Mouse (Mus musculus): Measurements from ENCODE around the gene Erlin1. TPM values are rescaled to one million over a fixed set of nuclear protein-coding genes. Genes with fewer than 3 reads are reported as not detected.

The Erlin1 gene
- polyA plus RNA-seq, 1 experiment, result 14.8 TPM

- H3K79me3 ChIP-seq (ENCODE audit: low read depth), result no peaks in the 10 kb centered on the region
- TF ChIP-seq MYOG (IDR thresholded peaks at IDR 0.05; ENCODE audit: control insufficient read depth, extremely low read depth, insufficient read length), result no peak
- TF ChIP-seq USF1 (IDR thresholded peaks at IDR 0.05; ENCODE audit: low read depth), result peak; percentile 51
- no peak overlapping the region for H3K4me3 ChIP-seq (ENCODE audit: insufficient read depth, poor library complexity, severe bottlenecking)
- no peaks in the 10 kb centered on the region for H3K27me3 ChIP-seq (ENCODE audit: control insufficient read depth, insufficient read depth, insufficient read length)
- H3K79me2 ChIP-seq (ENCODE audit: control insufficient read depth, insufficient read depth), result no peaks in the 10 kb centered on the region
- H3K36me3 ChIP-seq (ENCODE audit: control insufficient read depth, insufficient read depth), result peaks cover 30% of the 10 kb centered on the region
- no peak overlapping the region for H3ac ChIP-seq (ENCODE audit: control insufficient read depth, insufficient read length, low read depth)
These were observed 36.2 kb downstream of the Erlin1 start for GRCm38 (mm10) chr19:44033396-44033795.

GRCm38 (mm10) chr19:44032046-44032744 is 37.4 kb downstream of the Erlin1 start:
- TF ChIP-seq FOSL1 (IDR thresholded peaks at IDR 0.05; ENCODE audit: insufficient read depth, low read length, poor library complexity, severe bottlenecking) (no peak), CTCF (IDR thresholded peaks at IDR 0.05; ENCODE audit: control insufficient read depth, insufficient read depth, insufficient read length) (no peak), MYOD1 (IDR thresholded peaks at IDR 0.05; ENCODE audit: control insufficient read depth, insufficient read length, low read depth) (no peak), CEBPB (IDR thresholded peaks at IDR 0.05; ENCODE audit: low read depth) (no peak), USF1 (IDR thresholded peaks at IDR 0.05; ENCODE audit: low read depth) (no peak), MAX (IDR thresholded peaks at IDR 0.05) (no peak), MYOG (IDR thresholded peaks at IDR 0.05; ENCODE audit: control insufficient read depth, extremely low read depth, insufficient read length) (no peak)
- no peaks in the 10 kb centered on the region for H3K79me2 ChIP-seq (ENCODE audit: control insufficient read depth, insufficient read depth)
- no peaks in the 10 kb centered on the region for H3K27me3 ChIP-seq (ENCODE audit: control insufficient read depth, insufficient read depth, insufficient read length)
- H3K4me3 ChIP-seq (ENCODE audit: insufficient read depth, poor library complexity, severe bottlenecking), result no peak overlapping the region
- H3K79me3 ChIP-seq (ENCODE audit: low read depth), result no peaks in the 10 kb centered on the region
- no peak overlapping the region for H3ac ChIP-seq (ENCODE audit: control insufficient read depth, insufficient read length, low read depth)
- H3K36me3 ChIP-seq (ENCODE audit: control insufficient read depth, insufficient read depth), result peaks cover 21% of the 10 kb centered on the region

- Histone ChIP-seq H3K4me3 (ENCODE audit: insufficient read depth, poor library complexity, severe bottlenecking) (no peak overlapping the region), H3K79me3 (ENCODE audit: low read depth) (no peaks in the 10 kb centered on the region), H3K36me3 (ENCODE audit: control insufficient read depth, insufficient read depth) (peaks cover 6% of the 10 kb centered on the region), H3ac (ENCODE audit: control insufficient read depth, insufficient read length, low read depth) (no peak overlapping the region), H3K27me3 (ENCODE audit: control insufficient read depth, insufficient read depth, insufficient read length) (no peaks in the 10 kb centered on the region), H3K79me2 (ENCODE audit: control insufficient read depth, insufficient read depth) (no peaks in the 10 kb centered on the region)
- TF ChIP-seq CEBPB (IDR thresholded peaks at IDR 0.05; ENCODE audit: low read depth), result no peak
- no peak for TF ChIP-seq USF1 (IDR thresholded peaks at IDR 0.05; ENCODE audit: low read depth)
- no peak for TF ChIP-seq CTCF (IDR thresholded peaks at IDR 0.05; ENCODE audit: control insufficient read depth, insufficient read depth, insufficient read length)
- no peak for TF ChIP-seq MAX (IDR thresholded peaks at IDR 0.05)
- TF ChIP-seq MYOD1 (IDR thresholded peaks at IDR 0.05; ENCODE audit: control insufficient read depth, insufficient read length, low read depth), result no peak
- no peak for TF ChIP-seq FOSL1 (IDR thresholded peaks at IDR 0.05; ENCODE audit: insufficient read depth, low read length, poor library complexity, severe bottlenecking)
- no peak for TF ChIP-seq MYOG (IDR thresholded peaks at IDR 0.05; ENCODE audit: control insufficient read depth, extremely low read depth, insufficient read length)
These were observed 39.6 kb downstream of the Erlin1 start for GRCm38 (mm10) chr19:44030024-44030423.

- peaks cover 6% of the 10 kb centered on the region for H3K36me3 ChIP-seq (ENCODE audit: control insufficient read depth, insufficient read depth)
- H3K79me2 ChIP-seq (ENCODE audit: control insufficient read depth, insufficient read depth), result no peaks in the 10 kb centered on the region
- H3K27me3 ChIP-seq (ENCODE audit: control insufficient read depth, insufficient read depth, insufficient read length), result no peaks in the 10 kb centered on the region
- TF ChIP-seq USF1 (IDR thresholded peaks at IDR 0.05; ENCODE audit: low read depth) (no peak), MAX (IDR thresholded peaks at IDR 0.05) (no peak), CTCF (IDR thresholded peaks at IDR 0.05; ENCODE audit: control insufficient read depth, insufficient read depth, insufficient read length) (no peak), FOSL1 (IDR thresholded peaks at IDR 0.05; ENCODE audit: insufficient read depth, low read length, poor library complexity, severe bottlenecking) (no peak), CEBPB (IDR thresholded peaks at IDR 0.05; ENCODE audit: low read depth) (no peak), MYOG (IDR thresholded peaks at IDR 0.05; ENCODE audit: control insufficient read depth, extremely low read depth, insufficient read length) (no peak), MYOD1 (IDR thresholded peaks at IDR 0.05; ENCODE audit: control insufficient read depth, insufficient read length, low read depth) (no peak)
- no peak within 1 kb of the TSS for H3K4me3 ChIP-seq (ENCODE audit: insufficient read depth, poor library complexity, severe bottlenecking)
- no peak within 1 kb of the TSS for H3ac ChIP-seq (ENCODE audit: control insufficient read depth, insufficient read length, low read depth)
- H3K79me3 ChIP-seq (ENCODE audit: low read depth), result no peaks in the 10 kb centered on the region
These were observed 40.6 kb downstream of the Erlin1 start, which contains the start of gene Cyp2c23 for GRCm38 (mm10) chr19:44028972-44029371. Cyp2c23 (minus strand) TSS chr19:44029208.

- Histone ChIP-seq H3ac (ENCODE audit: control insufficient read depth, insufficient read length, low read depth) (no peak overlapping the region), H3K4me3 (ENCODE audit: insufficient read depth, poor library complexity, severe bottlenecking) (no peak overlapping the region), H3K27me3 (ENCODE audit: control insufficient read depth, insufficient read depth, insufficient read length) (no peaks in the 10 kb centered on the region), H3K79me2 (ENCODE audit: control insufficient read depth, insufficient read depth) (no peaks in the 10 kb centered on the region), H3K79me3 (ENCODE audit: low read depth) (no peaks in the 10 kb centered on the region), H3K36me3 (ENCODE audit: control insufficient read depth, insufficient read depth) (peaks cover 2% of the 10 kb centered on the region)
- no peak for TF ChIP-seq MAX (IDR thresholded peaks at IDR 0.05)
- TF ChIP-seq FOSL1 (IDR thresholded peaks at IDR 0.05; ENCODE audit: insufficient read depth, low read length, poor library complexity, severe bottlenecking), result no peak
- no peak for TF ChIP-seq MYOD1 (IDR thresholded peaks at IDR 0.05; ENCODE audit: control insufficient read depth, insufficient read length, low read depth)
- TF ChIP-seq CEBPB (IDR thresholded peaks at IDR 0.05; ENCODE audit: low read depth), result no peak
- no peak for TF ChIP-seq USF1 (IDR thresholded peaks at IDR 0.05; ENCODE audit: low read depth)
- TF ChIP-seq CTCF (IDR thresholded peaks at IDR 0.05; ENCODE audit: control insufficient read depth, insufficient read depth, insufficient read length), result no peak
- TF ChIP-seq MYOG (IDR thresholded peaks at IDR 0.05; ENCODE audit: control insufficient read depth, extremely low read depth, insufficient read length), result no peak
These were observed 42.5 kb downstream of the Erlin1 start for GRCm38 (mm10) chr19:44026956-44027530.
